Mouse (Mus musculus) cerebellum, adult (tissue): ENCODE results near the gene Gm28036.
"Not testable (repeated sequence)": the region's sequence is repeated elsewhere in the genome, so short reads cannot be mapped to it uniquely, and the experiment has no call there.

Source experiments
- ATAC-seq: cut with Nextera tagmentation; 2 replicates; pipeline ENCODE4 v1.9.2; 2017; ENCODE audit warnings: mild to moderate bottlenecking, moderate library complexity, mixed read lengths; ENCODE audit not compliant: insufficient number of reproducible peaks, low FRiP score, low TSS enrichment

Gm28036 gene

DNA sequence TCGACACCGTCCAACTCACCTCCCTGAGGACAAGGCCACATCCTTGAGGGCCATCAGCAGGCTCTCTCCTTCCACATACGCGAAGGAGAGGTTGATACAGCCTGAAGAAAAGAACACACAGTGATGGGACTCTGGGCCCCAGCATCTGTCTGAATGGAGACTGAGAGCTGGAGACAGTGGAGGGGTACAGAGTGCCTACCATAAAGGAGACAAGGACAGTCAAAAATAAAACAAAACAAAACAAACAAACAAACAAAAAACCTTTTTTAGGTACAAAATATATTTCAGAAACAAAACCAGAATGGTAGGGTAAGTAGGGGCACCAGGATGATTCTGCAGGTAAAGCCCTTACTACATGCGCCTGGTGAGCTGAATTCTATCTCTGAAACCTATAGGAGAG is at the start of gene Gm28036:
Gene Gm28036 (minus strand): TSS at position 101 of the 400 bp plus-strand sequence.
- ATAC-seq: no peak

DNA sequence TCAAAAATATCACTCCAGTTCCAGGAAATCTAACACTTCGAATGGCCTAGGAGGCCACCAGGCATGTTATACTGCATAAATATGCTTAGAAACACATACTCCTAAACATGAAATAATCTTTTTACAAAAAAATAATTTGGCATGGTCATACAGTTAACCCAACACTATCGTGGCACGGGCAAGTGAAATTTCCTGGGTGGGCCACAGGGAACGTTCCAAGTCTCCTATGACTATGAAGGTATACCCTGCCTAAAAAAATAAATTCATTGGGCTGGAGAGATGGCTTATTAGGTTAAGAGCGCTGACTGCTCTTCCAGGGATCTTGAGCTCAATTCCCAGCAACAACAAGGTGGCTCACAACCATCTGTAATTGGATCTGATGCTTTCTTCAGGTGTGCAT is 39.7 kb upstream of the Gm28036 start:
- no peak for ATAC-seq

DNA sequence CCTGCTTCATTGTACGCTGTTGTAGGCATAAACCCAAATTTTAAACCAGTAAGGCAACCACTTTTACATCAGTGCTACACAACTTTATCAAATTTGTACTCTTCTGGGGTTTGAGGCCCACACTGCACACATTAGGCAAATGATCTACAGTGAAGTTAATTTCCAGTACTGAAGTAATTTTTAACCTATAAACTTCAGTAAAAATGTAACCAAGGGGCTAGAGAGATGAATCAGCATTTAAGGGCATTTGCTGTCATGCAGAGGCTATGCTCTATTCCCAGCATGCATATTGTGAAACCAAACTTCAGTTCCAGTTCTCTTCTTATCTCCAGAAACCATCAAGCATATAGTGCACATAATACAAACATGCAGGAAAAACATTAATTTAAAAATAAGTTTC is 38.6 kb upstream of the Gm28036 start:
- no peak for ATAC-seq

DNA sequence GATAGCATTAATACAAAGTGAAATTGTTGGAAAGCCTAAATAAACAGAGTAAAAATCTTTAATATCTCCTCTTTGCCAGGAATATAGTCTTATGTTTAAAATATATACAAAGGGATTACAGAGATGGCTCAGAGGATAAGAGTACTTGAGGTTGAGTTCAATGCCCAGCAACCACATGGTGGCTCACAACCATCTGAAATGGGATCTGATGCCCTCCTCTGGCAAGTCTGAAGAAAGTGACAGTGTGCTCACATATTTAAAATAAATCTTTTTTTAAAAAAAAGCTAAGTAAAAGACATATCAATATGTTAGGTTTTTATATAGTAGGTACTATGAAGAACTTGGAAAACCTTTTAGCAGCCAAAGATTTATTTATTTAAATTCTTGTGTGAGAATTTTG is 24.6 kb upstream of the Gm28036 start:
- ATAC-seq: no peak

DNA sequence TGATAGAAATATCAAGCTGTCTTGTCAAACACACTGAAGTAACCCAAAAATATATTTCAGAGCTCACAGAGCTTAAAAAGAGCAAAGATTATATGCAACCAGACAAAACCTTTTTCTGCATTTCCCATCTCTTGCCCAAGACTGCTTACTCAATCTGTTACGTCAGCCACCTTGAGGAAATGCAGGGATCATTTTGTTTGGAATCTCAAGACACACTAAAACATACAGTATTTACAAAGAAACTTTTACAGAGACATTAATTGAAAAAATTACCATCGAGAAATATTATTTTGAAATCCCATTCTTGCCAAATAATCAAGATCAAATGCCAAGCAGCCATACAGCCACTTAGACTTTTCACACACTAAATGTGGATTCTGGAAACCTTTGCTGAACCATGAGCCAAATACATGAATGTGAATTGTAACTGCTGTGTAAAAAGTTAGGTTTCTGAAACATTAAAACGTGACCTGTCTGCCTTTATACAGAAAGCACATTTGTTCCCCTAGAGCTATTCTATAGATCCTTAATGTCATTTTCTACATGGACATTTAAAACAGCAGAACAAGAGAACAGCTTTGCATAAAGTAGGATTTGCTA is 20.5 kb upstream of the Gm28036 start:
- no peak for ATAC-seq

DNA sequence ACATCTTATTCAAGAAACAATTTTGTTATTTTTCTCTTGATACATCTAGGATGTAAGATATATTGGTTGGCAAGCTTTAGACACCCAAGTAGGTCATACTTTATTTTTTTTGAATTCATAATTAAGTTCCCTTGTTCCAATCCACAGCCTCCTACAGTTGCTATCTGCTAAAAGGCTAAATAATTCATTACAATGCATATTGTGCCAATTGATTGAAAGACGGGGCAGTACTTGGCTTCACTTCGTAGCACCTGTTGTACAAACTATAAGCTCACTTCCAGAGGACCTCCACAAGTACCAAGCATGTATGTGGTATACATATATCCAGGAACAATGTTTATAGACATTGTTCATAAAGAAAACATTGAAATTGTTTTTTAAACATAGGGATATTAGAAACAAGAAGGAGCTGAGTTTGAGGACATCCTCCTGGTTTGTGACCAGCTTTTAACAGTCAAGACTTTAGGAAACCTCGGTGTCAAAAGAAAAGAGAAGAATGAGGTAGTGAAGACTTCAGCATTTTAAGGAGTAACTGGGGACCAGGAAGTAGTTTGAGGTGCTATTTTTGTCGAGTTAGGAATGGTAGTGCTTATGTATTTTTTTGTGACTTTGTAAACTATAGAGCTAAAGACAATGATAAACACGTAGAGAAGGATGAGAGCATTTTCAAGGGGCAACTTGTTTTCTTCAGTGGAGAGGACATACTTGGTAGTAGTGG is 19.5 kb upstream of the Gm28036 start:
- no peak for ATAC-seq

DNA sequence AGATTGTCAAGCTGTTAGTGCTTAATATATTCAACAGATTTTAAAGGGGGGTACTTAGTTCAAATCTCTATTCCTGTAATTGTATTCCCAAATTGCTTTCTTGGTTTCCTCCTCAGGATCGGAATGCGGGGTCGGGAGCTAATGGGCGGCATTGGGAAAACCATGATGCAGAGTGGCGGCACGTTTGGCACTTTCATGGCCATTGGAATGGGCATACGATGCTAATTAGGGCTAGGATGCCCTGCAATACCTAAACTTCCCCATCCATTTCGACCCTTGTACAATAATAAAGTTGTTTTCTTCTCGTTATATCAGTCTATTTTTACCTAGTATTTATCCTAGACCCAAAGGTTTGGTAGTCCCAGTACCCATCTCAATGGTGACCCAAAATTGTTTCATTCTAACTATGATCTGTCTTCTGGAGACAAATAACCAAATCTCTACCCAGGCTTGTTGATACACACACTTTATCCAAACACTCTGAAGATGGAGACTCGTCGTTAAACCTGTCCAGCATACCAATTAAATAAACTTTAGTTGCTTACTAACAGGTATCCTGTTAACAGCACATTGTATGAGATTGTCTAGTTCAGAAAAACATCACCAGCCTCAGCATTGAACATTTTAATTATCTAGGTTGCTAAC is 18.7 kb upstream of the Gm28036 start:
- no peak for ATAC-seq

DNA sequence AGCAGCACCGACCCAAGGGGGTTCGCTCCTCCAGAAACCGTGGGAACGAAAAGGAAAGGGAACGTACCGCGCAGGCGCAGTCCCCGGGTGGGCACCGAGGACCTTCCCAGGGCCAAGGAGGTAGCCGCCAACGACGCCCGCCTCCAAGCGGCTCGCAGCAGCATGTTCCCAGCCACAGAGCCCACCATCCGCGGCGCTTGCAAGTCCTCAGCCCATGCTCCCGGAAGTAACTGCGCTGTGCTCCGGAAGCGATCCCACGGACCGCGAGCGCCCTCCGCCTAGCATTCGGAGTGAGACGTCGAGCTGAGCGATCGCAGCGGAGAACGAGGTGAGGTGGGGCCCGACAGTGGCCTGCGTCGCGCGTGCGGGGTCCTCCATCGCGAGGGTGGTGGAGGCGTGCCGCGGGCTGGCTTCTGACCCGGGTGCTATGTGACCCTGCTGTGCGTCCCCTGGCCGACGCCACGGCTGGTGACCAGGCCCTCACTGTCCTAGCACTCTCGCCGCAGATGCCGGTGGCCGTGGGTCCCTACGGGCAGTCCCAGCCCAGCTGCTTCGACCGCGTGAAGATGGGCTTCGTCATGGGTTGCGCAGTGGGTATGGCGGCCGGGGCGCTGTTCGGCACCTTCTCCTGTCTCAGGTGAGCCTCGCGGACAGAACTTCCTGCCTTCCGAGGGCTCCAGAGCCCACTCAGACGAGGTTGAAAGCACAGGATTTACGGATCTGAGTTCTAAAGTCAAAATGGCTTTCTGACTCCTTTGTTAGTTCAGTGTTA is 17.2 kb upstream of the Gm28036 start, which contains the start of the genes Romo1 and Nfs1:
Gene Romo1 (plus strand): TSS at position 87 of the 772 bp plus-strand sequence.
Gene Nfs1 (minus strand): TSS at position 234 of the 772 bp plus-strand sequence.
- peak; percentile 91 for ATAC-seq

DNA sequence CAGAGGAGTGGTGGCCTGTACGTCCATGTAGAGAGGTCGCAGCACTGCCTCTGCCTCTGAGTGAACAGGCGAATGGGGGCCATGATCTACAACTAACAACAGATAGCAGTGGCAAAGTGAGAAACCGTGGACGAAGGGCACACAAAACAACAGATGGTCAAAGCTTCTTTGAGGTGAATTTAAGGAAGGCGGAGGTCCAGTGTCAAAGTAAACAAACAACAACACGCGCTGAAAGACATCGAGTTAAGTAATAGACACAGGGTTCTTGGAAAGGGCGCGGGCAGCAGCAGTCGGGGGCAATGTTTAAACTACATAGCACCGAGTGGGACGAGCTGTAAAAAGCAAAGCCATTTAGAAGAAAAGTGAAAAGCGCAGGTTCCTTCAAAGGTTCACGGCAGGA is 16.5 kb upstream of the Gm28036 start:
- ATAC-seq: no peak

DNA sequence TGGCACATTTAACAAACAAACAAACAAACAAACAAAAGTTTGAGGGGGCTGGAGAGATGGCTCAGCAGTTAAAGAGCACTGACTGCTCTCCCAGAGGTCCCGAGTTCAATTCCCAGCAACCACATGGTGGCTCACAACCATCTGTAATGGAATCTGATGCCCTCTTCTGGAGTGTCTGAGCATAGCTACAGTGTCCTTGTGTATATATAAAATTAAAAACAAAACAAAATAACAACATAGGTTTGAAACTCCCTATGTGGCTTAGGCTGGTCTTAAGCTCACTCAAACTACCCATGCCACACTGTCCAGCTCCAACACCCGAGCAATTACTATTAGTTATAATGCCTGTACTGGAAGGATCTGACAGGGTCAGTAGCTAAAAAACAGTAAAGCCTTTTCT is 15.9 kb upstream of the Gm28036 start:
- no peak for ATAC-seq

DNA sequence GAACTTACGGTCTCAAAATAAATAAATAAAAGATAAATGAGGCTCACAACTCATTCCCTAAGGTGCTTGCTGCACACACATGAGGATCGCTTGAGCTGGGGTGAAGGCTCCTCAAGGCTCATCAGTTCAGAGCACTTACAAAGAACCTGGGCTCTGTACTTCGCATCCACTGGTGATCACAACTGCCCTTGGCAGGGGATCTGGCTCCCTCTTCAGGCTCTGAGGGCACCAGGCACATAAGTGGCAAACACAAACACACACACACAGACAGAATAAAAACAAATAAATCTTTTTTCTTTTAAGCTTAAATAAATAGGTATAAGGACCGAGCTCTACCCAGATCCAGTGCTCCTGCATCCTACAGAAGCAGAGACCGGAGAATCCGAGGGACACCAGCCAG is 8.8 kb upstream of the Gm28036 start:
- ATAC-seq: no peak

DNA sequence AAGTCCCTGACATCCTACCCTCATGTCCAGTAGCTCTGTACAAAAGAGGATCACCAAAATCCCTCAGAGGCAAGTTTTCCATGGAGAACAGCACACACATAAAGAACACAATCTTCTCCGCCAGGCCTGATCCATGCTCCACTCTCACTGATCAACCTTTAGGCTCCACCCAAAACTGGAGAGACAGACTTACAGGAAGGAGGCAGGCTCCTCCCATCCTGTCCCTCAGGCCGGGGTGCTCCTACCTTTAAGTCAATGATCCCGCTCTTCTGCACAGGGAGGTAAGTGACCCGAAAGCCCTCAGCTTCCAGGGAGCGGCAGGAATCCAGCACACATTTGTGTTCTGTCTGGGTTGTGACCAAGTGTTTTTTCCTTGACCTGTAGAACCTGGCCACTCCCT is 7.3 kb upstream of the Gm28036 start:
- no peak for ATAC-seq

DNA sequence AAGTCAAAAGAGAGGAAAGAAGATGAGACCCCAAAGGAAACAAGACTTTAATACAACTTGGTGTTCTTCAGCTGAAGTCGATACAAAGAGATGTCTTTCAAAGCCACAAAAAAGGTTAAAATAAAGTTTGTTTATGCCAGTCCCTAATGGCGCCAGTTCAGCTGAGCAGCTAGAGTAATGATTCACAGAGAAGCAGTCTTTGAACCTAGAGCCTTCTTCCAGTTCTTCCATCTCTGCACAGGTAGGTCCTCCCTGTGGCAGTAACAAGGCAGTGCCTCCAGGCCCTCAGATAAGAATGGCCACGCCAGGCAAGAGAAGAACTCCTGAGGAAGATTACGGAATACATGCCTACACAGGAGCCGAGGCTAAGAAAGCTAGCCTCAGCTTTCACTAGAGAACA is 3.2 kb downstream of the Gm28036 start:
- ATAC-seq: no peak

DNA sequence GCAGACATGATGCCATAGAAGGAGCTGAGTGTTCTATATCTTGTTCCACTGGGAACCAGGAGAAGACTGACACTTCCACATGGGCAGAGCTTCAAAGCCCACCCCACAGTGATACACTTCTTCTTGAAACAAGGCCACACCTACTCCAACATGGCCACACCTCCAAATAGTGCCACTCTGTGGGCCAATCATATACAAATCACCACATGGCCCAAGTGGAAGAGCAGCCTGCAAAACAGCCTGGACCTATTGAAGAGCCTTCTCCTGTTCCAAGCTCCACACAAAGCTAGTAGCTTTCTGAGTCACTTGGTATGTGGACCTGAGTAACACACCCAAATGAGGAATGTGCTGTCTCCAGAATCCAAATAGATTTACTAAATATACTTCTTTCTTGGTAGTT is 7.3 kb downstream of the Gm28036 start:
- no peak for ATAC-seq

DNA sequence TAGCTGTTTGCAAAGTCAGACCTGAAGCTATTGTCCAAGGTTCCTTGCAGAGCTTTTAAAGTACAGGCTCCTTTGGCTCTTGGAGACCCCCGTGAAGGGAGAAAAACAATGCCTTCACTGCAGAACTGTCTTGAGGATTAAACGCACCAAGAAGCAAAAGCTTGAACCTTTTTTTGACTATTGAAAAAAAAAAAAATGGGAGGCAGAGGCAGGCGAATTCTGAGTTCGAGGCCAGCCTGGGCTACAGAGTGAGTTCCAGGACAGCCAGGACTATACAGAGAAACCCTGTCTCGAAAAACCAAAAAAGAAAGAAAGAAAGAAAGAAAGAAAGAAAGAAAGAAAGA is 14.8 kb downstream of the Gm28036 start:
- ATAC-seq: not testable (repeated sequence)

DNA sequence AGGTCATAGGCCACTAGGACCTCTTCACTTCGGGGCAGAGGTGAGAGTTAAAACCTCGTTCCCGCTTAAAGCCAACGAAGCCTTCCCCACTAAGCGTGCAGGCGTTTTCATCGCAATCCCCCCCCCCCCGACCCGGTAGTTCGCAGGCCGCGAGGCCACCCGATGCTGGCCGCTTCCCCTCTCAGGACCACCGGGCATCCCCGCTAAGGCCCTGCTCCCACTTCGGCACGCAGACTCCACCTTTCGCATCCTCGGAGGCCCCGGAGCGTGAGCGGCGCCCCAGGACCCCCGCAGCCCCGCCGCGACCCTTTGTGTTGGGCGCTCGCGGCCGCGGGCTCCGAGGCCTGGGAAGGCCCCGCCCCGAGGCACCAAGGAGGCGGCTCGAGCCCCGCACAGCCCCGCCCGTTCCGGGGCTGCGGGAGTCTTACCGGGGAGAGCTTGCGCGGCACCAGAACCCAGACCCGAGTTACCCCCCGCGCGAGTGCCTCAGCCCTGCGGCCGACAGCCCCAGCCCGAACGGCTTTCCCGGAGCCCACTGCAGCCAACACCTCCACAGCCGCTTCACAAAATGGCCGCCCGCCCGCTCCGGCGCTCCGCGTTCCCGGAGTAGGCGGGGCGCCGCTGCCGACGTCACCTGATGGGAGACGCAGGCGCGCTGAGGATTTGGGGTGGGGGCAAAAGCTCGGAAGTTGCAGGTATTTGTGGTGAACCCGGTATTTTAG is 15.4 kb downstream of the Gm28036 start, which contains the start of the genes Cpne1 and Rbm12:
Gene Cpne1 (minus strand): TSS at position 608 of the 722 bp plus-strand sequence.
Gene Rbm12 (minus strand): TSS at position 621 of the 722 bp plus-strand sequence.
- peak; percentile 76; the same call in 1 of the 2 replicates for ATAC-seq

DNA sequence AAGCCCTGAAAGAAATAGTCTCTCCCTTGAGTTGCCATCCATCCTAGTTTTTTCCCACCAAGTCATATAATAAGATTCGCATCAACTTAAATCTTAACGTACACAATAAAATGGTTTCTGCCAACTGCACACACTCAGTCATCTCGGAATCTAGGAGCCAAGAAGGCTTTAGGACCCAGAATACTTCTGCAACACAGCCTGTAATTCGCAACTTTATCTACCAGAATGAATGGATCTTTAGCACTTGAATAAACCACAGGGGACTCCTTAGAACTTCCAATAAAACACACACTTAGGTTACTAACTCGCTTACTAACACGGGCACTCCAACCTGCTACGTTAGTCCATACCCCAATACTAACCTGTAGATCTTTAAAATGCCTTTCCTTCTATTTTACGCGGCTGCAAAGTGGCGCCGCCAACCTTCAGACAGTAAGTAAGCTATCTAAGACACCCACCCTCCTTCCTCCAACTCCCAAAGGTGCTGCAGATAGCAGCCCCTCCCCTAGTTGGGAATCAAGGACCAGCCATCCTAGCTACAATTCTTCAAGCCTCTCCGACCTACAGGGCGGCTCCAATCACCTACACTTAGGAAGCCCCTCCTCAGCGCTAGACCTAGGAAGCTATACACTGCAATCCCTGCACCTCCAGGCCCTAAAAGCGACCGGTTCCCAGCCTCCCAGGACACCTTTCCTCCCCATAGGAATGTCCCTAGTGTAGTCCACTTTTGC is 16.1 kb downstream of the Gm28036 start:
- peak; percentile 26; the same call in 1 of the 2 replicates for ATAC-seq

DNA sequence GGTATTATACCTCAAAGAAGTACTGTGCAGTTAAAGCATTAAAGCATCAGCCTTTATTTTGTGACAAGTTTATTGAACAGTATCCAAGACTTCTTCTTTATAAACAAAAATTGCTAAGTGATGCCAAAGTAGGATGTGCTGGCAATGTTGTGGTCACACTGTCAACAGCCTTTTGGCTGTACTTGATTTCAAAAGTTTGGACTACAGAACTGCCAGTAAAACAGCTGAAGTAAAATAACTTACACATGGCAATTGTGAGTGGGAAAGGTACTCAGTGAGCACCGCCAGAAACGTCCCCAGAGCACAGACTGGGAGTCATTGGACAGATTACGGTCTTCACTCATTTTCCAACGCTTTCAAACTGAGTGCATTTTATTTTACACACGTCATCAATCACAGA is 35.0 kb downstream of the Gm28036 start:
- no peak for ATAC-seq

DNA sequence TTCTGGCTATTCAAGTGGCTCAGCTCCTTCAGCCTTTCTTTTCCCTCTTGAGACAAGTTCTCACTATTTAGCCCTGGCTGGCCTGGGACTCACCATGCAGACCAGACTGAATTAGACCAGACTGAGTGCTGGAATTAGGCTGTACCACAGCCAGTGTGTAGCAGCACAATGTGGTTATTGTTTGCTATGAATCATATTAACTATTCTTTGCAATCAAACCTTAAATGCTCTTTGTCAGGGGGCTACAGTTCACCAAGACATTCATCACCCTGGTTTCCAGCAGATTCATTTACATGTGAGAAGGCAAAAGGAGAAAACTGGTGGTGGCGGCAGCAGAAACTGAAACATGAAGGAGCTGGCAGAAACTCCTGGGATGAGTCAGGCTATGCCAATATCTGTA is 37.1 kb downstream of the Gm28036 start:
- ATAC-seq: no peak
